Mouse (Mus musculus): ENCODE measurements around the gene Cd248. TPM values are rescaled to one million over a fixed set of nuclear protein-coding genes. Genes with fewer than 3 reads are reported as not detected.

The Cd248 gene
- total RNA-seq (2017): not detected in 3 replicates

- ATAC-seq (replicated peaks; ENCODE audit: insufficient number of reproducible peaks, low FRiP score, low TSS enrichment, poor library complexity, severe bottlenecking): no peak
Observed at GRCm38 (mm10) chr19:5067867-5068569, at the start of gene Cd248. Gene Cd248, plus strand, starts transcription at chr19:5068078.

DNA sequence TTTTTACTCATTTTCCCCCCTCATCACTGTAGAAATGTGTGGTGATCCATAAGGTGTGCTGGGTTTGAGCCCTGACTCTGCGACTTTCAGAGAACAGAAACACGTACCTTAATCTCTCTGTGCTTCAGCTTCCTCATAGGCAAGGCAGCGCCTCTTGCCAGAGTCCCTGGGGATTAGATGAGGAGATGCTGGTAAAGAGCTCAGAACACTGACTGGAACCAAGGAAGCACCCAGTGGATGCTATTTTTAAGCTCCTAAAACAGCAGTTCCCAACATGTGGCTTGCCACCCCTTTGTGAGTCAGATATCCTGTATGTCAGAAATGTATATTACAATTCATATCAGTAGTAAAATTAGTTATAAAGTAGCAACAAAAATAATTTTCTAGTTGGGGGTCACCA, 49.7 kb upstream of the Cd248 start:
- ATAC-seq (replicated peaks; ENCODE audit: insufficient number of reproducible peaks, low FRiP score, low TSS enrichment, poor library complexity, severe bottlenecking): no peak

GRCm38 (mm10) chr19:5021416-5021815, 46.5 kb upstream of the Cd248 start:
- ATAC-seq (replicated peaks; ENCODE audit: insufficient number of reproducible peaks, low FRiP score, low TSS enrichment, poor library complexity, severe bottlenecking): no peak

GRCm38 (mm10) chr19:5023621-5024479, 44.0 kb upstream of the Cd248 start, which contains the start of gene Slc29a2:
Gene Slc29a2, plus strand, starts transcription at chr19:5023860.
- ATAC-seq (replicated peaks; ENCODE audit: insufficient number of reproducible peaks, low FRiP score, low TSS enrichment, poor library complexity, severe bottlenecking): peak; percentile 90

- ATAC-seq (replicated peaks; ENCODE audit: insufficient number of reproducible peaks, low FRiP score, low TSS enrichment, poor library complexity, severe bottlenecking): no peak
Observed at GRCm38 (mm10) chr19:5026111-5026510, 41.8 kb upstream of the Cd248 start.

DNA sequence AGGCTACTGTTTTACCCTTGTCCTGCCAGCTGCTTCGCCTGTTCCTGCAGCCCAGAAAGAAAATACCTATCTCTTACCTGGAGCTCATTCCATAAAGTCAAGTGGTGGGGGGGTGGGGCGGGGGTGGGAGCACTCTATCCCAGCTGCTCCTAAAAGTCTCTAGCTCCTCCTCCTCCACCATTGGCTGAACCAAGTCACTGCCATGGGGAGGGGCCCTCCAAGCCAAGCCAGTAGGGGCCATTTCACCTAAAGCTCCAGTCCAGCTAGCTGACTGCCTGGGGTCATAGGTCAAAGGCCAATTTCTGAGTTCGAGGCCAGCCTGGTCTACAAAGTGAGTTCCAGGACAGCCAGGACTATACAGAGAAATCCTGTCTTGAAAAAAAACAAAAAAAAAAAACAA, 35.2 kb upstream of the Cd248 start:
- no peak for ATAC-seq (replicated peaks; ENCODE audit: insufficient number of reproducible peaks, low FRiP score, low TSS enrichment, poor library complexity, severe bottlenecking)

DNA sequence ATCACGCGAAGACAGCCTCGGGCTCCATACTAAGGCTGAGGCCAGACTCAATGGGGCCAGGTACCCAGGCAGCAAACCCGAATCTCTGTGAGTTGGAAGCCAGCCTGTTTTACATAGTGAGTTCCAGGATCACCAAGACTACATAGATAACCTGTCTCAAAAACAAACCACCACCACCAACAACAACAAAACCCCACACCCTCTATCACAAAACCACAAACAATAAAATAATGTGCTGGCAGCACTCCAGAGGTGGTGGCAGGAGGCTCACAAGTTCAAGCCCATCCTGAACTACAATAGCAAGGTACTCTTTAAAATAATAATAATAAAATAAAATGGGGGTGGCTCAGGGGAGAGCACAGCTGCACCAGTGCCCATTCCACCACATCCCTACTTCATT, 31.3 kb upstream of the Cd248 start:
- ATAC-seq (replicated peaks; ENCODE audit: insufficient number of reproducible peaks, low FRiP score, low TSS enrichment, poor library complexity, severe bottlenecking): no peak

GRCm38 (mm10) chr19:5037678-5038571, 30.0 kb upstream of the Cd248 start:
- ATAC-seq (replicated peaks; ENCODE audit: insufficient number of reproducible peaks, low FRiP score, low TSS enrichment, poor library complexity, severe bottlenecking): no peak

- peak; percentile 78 for ATAC-seq (replicated peaks; ENCODE audit: insufficient number of reproducible peaks, low FRiP score, low TSS enrichment, poor library complexity, severe bottlenecking)
Observed at GRCm38 (mm10) chr19:5038709-5039156, 29.1 kb upstream of the Cd248 start, which contains the start of the genes B4gat1 and AC124502.3. Gene B4gat1, plus strand, starts transcription at chr19:5038826. Gene AC124502.3, plus strand, starts transcription at chr19:5038891.

- no peak for ATAC-seq (replicated peaks; ENCODE audit: insufficient number of reproducible peaks, low FRiP score, low TSS enrichment, poor library complexity, severe bottlenecking)
Observed at GRCm38 (mm10) chr19:5039301-5040114, 28.4 kb upstream of the Cd248 start.

DNA sequence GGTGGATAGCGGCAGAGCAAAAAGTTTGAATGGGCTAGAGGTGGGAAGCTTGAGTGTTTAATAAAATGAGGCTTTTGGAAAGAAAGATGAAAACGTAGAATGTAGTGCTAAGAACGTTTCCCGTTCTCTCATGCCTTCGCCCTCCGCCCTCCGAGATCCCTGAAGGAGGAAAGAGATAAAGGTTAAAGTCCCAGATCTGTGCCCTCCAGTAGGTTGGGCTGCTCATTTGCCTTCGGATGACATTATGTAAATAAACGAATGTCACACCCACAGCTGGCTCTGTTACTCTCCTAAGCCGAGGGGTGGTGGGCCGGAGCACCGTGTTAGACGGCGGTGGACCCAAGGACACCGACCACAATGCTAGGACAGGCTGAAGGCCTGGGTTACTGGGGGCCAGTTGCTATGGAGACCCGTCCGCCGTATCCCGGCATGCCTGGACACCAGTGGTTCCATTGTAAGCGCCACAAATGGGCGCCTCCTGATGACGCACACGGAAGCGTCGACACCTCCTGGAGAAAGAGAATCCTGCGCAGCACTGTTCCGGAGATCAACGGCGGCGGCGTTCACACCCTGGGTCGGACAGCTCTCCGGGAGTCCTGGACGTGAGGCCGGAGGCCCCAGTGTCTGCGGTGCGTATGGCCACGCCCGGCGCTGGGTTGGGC, 26.9 kb upstream of the Cd248 start, which contains the start of gene Brms1:
Gene Brms1 (plus strand): TSS at position 493 of the 662 bp plus-strand sequence.
- ATAC-seq (replicated peaks; ENCODE audit: insufficient number of reproducible peaks, low FRiP score, low TSS enrichment, poor library complexity, severe bottlenecking): peak; percentile 87

GRCm38 (mm10) chr19:5041588-5041987, 26.3 kb upstream of the Cd248 start:
- no peak for ATAC-seq (replicated peaks; ENCODE audit: insufficient number of reproducible peaks, low FRiP score, low TSS enrichment, poor library complexity, severe bottlenecking)

DNA sequence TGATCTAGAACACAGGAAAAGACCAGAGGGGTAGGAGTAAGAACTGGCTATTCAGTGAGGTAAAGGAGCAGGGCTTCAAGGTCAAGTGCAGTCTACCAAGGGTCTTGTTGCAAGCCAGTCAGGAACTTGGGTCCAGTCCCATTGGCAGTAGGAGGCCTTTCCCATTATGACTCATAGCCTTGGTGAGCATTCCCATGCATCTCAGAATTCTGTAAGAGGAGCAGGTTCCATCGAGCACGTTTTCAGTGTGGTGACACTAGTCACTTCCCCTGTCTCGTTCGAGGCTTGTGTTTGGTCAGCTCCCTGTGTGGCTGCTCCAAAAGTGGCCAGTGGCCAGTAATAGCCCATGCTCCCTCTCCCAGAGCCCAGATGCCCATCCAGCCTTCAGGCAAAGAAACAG, 22.3 kb upstream of the Cd248 start:
- no peak for ATAC-seq (replicated peaks; ENCODE audit: insufficient number of reproducible peaks, low FRiP score, low TSS enrichment, poor library complexity, severe bottlenecking)

- ATAC-seq (replicated peaks; ENCODE audit: insufficient number of reproducible peaks, low FRiP score, low TSS enrichment, poor library complexity, severe bottlenecking): no peak
Observed at GRCm38 (mm10) chr19:5048138-5049056, 19.5 kb upstream of the Cd248 start.

- ATAC-seq (replicated peaks; ENCODE audit: insufficient number of reproducible peaks, low FRiP score, low TSS enrichment, poor library complexity, severe bottlenecking): no peak
Observed at GRCm38 (mm10) chr19:5049325-5049724, 18.6 kb upstream of the Cd248 start.
